Mouse (Mus musculus) spleen, adult 2 months (tissue): Measurements from ENCODE around the gene Gpr19.

Source experiments
- CTCF ChIP-seq: fragments of 200-500 bp; IDR thresholded peaks from 2 replicates; pipeline ENCODE4 v1.5.1; 2011; ENCODE audit warnings: mild to moderate bottlenecking, inconsistent platforms; ENCODE audit not compliant: insufficient read depth, insufficient read length, insufficient replicate concordance; ENCODE audit errors: extremely low read depth
- POLR2A ChIP-seq: fragments of 200-500 bp; IDR thresholded peaks from 2 replicates; pipeline ENCODE4 v1.6.1; 2011; ENCODE audit warnings: low read depth, low read length, inconsistent platforms

GRCm38 (mm10) chr6:134929926-134930325, 31.5 kb upstream of the Gpr19 start:
- TF ChIP-seq POLR2A (no peak), CTCF (no peak)
